Mouse (Mus musculus): ENCODE data around the gene Tnnt2. TPM values are rescaled to one million over a fixed set of nuclear protein-coding genes. Genes with fewer than 3 reads are reported as not detected.

Gene Tnnt2
- polyA plus RNA-seq, 1 experiment from 2014 or later: 0.34 TPM

DNA sequence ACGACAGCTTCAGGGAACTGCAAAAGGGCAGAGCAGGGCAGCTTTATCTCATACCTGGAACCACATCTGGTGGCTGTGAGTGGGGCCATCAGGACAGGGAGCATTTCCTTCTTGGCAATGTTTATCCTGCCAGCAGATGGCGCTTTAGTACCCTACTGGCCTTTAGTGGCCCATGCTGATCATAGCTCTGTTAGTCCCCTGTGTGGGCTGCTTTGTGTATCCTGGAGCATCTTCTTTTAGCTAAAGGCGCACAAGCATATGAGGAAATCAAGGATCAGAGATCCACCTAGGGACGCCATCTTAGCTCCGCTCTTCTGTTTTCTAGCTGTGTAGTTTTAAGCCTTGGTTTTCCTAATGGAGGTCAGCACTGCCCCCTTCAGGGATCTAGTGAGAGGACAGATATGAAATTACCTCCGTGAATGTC is 11.0 kb downstream of the Tnnt2 start:
- Histone ChIP-seq H3K36me3 (ENCODE audit: control insufficient read depth, insufficient read depth, low read length) (no peaks in the 10 kb centered on the region), H3K27ac (replicated peaks; ENCODE audit: low read depth, low read length) (no peak overlapping the region), H3K9me3 (ENCODE audit: control insufficient read depth, low read length) (no peaks in the 10 kb centered on the region), H3K4me3 (replicated peaks; ENCODE audit: low read depth, low read length) (no peak overlapping the region), H3K4me1 (ENCODE audit: control insufficient read depth, insufficient read depth, low read length) (peaks cover 3% of the 10 kb centered on the region), H3K9ac (replicated peaks; ENCODE audit: low read length) (no peak overlapping the region), H3K27me3 (ENCODE audit: control insufficient read depth, insufficient read depth, low read length) (no peaks in the 10 kb centered on the region), H3K4me2 (ENCODE audit: low read length) (no peak overlapping the region)
- 27% methylated on average over 6 of the region's 6 CpGs for WGBS
- DNase-seq: peak; percentile 69
- no peak for ATAC-seq (ENCODE audit: low FRiP score, low TSS enrichment)

DNA sequence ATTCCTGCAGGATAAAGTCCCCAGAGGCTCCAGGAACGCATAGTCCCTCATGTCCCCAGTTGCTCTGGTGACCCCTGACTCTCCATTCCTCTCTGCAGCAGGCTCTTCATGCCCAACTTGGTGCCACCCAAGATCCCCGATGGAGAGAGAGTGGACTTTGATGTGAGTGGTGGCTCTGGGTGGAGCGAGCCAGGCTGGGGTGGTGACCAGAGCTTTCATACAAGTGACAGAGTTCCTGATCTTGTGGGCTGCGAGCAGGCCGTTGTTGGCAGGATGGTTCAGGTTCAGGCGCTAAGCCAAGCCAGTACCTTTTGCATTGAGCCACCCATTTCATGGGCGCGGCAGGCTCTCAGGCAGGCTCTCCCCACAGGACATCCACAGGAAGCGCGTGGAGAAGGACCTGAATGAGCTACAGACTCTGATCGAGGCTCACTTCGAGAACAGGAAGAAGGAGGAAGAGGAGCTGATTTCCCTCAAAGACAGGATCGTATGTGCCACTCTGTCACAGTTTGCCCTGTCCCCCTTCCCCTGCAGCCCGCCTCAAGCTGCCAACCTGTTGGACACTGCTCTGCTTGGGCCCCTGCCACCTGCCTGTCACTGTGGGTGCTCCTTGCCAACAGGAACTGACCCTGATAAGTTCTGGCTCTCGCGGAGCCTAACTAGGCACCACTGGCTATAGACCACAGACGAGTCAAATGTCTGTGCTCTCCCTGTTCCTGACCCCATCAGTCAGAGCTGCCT is 11.6 kb downstream of the Tnnt2 start:
- H3K4me3 ChIP-seq (replicated peaks; ENCODE audit: low read depth, low read length): no peak overlapping the region
- ATAC-seq (ENCODE audit: low FRiP score, low TSS enrichment) (no peak), DNase-seq (no peak)
- no peaks in the 10 kb centered on the region for H3K27me3 ChIP-seq (ENCODE audit: control insufficient read depth, insufficient read depth, low read length)
- H3K27ac ChIP-seq (replicated peaks; ENCODE audit: low read depth, low read length): no peak overlapping the region
- 88% methylated on average over 17 of the region's 17 CpGs for WGBS
- H3K36me3 ChIP-seq (ENCODE audit: control insufficient read depth, insufficient read depth, low read length): no peaks in the 10 kb centered on the region
- no peaks in the 10 kb centered on the region for H3K9me3 ChIP-seq (ENCODE audit: control insufficient read depth, low read length)
- no peak overlapping the region for H3K9ac ChIP-seq (replicated peaks; ENCODE audit: low read length)
- peaks cover 7% of the 10 kb centered on the region for H3K4me1 ChIP-seq (ENCODE audit: control insufficient read depth, insufficient read depth, low read length)
- H3K4me2 ChIP-seq (ENCODE audit: low read length): no peak overlapping the region

DNA sequence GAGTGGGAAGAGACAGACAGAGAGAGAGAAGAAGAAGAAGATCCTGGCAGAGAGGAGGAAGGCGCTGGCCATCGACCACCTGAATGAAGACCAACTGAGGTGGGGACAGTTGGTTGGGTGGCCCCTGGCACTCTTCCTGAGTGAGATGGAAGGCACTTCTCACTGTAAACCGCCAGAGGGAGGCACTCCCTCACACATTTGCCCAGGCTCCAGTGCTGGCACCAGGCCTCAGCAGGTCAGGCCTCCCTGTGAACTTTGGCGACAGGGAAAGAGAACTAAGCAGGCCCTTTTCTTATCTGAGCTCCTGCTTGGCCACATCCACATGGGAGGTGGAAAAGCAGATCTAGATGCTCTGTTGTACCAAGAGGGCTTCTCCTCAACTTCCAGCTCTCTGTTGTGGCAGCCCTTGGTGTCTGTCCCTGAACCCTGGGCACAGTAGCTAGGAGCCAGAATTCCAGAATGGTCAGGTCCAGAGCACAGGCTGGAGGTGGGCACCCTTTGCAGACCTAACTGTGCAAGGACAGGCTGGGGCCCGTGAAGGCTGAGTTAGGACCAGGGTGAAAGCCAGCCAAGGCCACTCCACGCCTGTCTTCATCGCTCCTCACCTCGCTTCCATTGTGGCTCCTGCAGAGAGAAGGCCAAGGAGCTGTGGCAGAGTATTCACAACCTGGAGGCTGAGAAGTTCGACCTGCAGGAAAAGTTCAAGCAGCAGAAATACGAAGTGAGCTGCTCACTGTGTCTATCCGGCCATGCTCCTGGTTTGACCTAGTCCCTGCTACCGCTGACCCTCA is 14.8 kb downstream of the Tnnt2 start:
- H3K27me3 ChIP-seq (ENCODE audit: control insufficient read depth, insufficient read depth, low read length): no peaks in the 10 kb centered on the region
- no peak overlapping the region for H3K4me3 ChIP-seq (replicated peaks; ENCODE audit: low read depth, low read length)
- H3K27ac ChIP-seq (replicated peaks; ENCODE audit: low read depth, low read length): no peak overlapping the region
- DNase-seq (peak; percentile 40), ATAC-seq (ENCODE audit: low FRiP score, low TSS enrichment) (no peak)
- 73% methylated on average over 12 of the region's 12 CpGs for WGBS
- H3K9ac ChIP-seq (replicated peaks; ENCODE audit: low read length): no peak overlapping the region
- H3K4me1 ChIP-seq (ENCODE audit: control insufficient read depth, insufficient read depth, low read length): peaks cover 7% of the 10 kb centered on the region
- no peak overlapping the region for H3K4me2 ChIP-seq (ENCODE audit: low read length)
- no peaks in the 10 kb centered on the region for H3K9me3 ChIP-seq (ENCODE audit: control insufficient read depth, low read length)
- no peaks in the 10 kb centered on the region for H3K36me3 ChIP-seq (ENCODE audit: control insufficient read depth, insufficient read depth, low read length)

DNA sequence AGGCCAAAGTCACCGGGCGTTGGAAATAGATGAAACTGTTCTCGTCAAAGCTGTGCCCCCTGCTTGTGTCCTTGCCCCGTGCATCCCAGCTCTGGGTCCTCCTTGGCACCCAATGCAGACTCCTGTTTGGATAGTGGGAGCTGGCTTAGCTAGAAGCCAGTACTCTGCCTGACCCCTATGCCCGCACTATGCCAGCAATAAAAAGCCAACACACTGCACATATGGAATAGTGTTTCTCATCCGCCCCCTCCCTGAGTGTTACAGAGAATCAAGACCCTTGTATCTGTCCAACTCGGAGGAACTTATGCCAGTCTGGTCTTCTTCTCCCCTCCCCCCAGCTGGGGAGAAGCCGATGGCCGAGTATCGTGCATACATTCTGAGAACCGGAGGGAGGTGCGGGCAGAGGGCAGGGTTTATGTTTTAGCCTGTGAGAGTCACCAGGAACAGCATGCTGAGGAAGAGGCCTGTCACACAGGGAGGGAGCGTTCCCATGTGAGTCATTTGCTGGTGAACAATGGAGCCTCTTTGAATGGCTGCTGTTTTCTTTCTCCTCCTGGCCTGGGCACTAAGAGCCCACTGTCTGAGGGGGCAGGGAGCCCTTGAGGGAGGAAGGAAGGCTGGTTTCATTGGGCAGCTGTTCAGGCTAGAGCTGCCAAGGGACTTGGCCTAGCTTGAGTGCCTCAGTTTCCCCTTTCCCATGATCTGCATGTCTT is 16.0 kb downstream of the Tnnt2 start:
- H3K4me3 ChIP-seq (replicated peaks; ENCODE audit: low read depth, low read length): no peak overlapping the region
- 46% methylated on average over 13 of the region's 13 CpGs for whole genome bisulfite sequencing
- H3K27me3 ChIP-seq (ENCODE audit: control insufficient read depth, insufficient read depth, low read length): no peaks in the 10 kb centered on the region
- DNase-seq (peak; percentile 38), ATAC-seq (ENCODE audit: low FRiP score, low TSS enrichment) (no peak)
- no peaks in the 10 kb centered on the region for H3K9me3 ChIP-seq (ENCODE audit: control insufficient read depth, low read length)
- H3K36me3 ChIP-seq (ENCODE audit: control insufficient read depth, insufficient read depth, low read length): no peaks in the 10 kb centered on the region
- H3K4me2 ChIP-seq (ENCODE audit: low read length): no peak overlapping the region
- H3K9ac ChIP-seq (replicated peaks; ENCODE audit: low read length): no peak overlapping the region
- no peak overlapping the region for H3K27ac ChIP-seq (replicated peaks; ENCODE audit: low read depth, low read length)
- H3K4me1 ChIP-seq (ENCODE audit: control insufficient read depth, insufficient read depth, low read length): peaks cover 7% of the 10 kb centered on the region

DNA sequence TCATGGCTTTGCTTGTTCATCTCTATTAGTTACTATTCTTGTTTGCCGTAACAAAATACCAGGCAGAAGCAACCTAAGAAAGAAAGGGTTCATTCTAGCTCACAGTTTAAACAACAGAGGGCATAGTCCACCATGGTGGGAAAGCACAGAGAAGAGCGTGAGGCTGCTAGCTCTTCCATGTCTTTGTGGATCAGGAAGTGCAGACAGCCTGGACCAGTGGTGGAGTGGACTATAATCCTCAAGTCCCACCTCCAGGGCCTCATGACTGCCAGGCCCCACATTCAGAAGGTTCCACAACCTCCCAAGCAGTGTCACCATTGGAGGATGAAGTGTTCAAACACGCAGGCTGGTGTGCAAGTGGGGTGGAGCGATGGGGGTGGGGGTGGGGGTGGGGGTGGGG is 17.0 kb downstream of the Tnnt2 start:
- no peaks in the 10 kb centered on the region for H3K27me3 ChIP-seq (ENCODE audit: control insufficient read depth, insufficient read depth, low read length)

DNA sequence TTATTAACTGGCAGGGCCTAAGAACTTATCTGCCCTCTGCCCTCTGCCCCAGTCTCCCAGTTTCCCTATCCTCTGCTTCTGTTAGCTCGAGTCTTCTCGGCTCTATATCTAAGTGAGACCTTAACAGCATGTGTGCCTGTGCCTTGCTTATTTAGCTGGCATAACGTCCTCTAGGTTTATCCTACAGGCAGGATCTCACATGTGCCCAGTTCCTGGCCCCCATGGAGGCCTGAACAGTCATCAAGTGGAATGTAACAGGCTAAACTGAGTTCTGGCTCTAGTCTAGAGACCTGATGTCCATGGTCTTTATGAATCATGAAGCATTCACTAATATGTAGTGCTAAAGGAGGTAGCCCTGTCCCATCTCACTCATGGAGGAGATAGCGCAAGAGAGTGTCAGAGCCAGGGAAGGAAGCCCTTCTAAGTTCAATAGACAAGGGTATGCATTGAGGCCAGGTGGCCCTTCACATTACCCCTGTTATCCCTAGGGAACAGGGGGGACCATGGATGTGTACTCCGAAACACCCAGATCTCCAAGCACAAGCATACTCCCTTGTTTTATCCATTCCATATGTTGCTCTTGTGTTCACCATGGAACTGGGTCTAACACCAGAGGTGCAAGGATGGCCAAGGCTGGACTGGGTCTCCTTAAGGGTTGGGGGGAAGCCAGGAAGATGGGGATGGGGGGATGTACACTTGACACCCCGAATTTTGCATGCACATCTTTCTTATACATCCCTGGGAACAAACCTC is 18.6 kb downstream of the Tnnt2 start:
- no peaks in the 10 kb centered on the region for H3K9me3 ChIP-seq (ENCODE audit: control insufficient read depth, low read length)
- no peak overlapping the region for H3K9ac ChIP-seq (replicated peaks; ENCODE audit: low read length)
- no peak overlapping the region for H3K4me3 ChIP-seq (replicated peaks; ENCODE audit: low read depth, low read length)
- H3K27ac ChIP-seq (replicated peaks; ENCODE audit: low read depth, low read length): no peak overlapping the region
- H3K27me3 ChIP-seq (ENCODE audit: control insufficient read depth, insufficient read depth, low read length): no peaks in the 10 kb centered on the region
- no peak for DNase-seq
- ATAC-seq (ENCODE audit: low FRiP score, low TSS enrichment): no peak
- WGBS: 90% methylated on average over 6 of the region's 6 CpGs
- peaks cover 7% of the 10 kb centered on the region for H3K4me1 ChIP-seq (ENCODE audit: control insufficient read depth, insufficient read depth, low read length)
- no peaks in the 10 kb centered on the region for H3K36me3 ChIP-seq (ENCODE audit: control insufficient read depth, insufficient read depth, low read length)
- H3K4me2 ChIP-seq (ENCODE audit: low read length): no peak overlapping the region

More for the DNA sequence above, 17.0 kb downstream of the Tnnt2 start:
- H3K4me3 ChIP-seq (replicated peaks; ENCODE audit: low read depth, low read length): no peak overlapping the region
- H3K9me3 ChIP-seq (ENCODE audit: control insufficient read depth, low read length): no peaks in the 10 kb centered on the region
- no peaks in the 10 kb centered on the region for H3K36me3 ChIP-seq (ENCODE audit: control insufficient read depth, insufficient read depth, low read length)
- no peak overlapping the region for H3K9ac ChIP-seq (replicated peaks; ENCODE audit: low read length)
- ATAC-seq (ENCODE audit: low FRiP score, low TSS enrichment): no peak
- peaks cover 7% of the 10 kb centered on the region for H3K4me1 ChIP-seq (ENCODE audit: control insufficient read depth, insufficient read depth, low read length)
- DNase-seq: no peak
- no peak overlapping the region for H3K27ac ChIP-seq (replicated peaks; ENCODE audit: low read depth, low read length)
- 93% methylated on average over 4 of the region's 4 CpGs for WGBS
- no peak overlapping the region for H3K4me2 ChIP-seq (ENCODE audit: low read length)

DNA sequence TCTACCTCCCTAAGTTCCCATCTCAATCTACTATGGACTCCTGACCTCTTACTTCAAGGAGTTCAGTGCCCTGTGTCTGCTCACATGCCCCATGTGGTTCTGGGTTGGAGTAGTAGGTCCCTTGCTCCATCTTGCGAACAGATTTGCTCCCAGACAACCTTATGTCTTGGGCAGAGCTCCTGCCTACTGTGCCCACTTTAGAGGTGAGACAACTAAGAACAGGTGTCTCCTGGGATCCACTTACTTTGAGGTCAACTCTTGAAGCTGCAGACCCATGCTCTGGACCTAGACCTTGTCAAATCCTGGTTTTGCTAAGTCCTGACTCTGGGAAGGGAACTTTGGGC is 19.2 kb downstream of the Tnnt2 start:
- no peaks in the 10 kb centered on the region for H3K27me3 ChIP-seq (ENCODE audit: control insufficient read depth, insufficient read depth, low read length)
- WGBS: 97% methylated on average over 1 of the region's 1 CpGs
- ATAC-seq (ENCODE audit: low FRiP score, low TSS enrichment) (no peak), DNase-seq (no peak)
- H3K9ac ChIP-seq (replicated peaks; ENCODE audit: low read length): no peak overlapping the region
- H3K27ac ChIP-seq (replicated peaks; ENCODE audit: low read depth, low read length): no peak overlapping the region
- peaks cover 7% of the 10 kb centered on the region for H3K4me1 ChIP-seq (ENCODE audit: control insufficient read depth, insufficient read depth, low read length)
- H3K9me3 ChIP-seq (ENCODE audit: control insufficient read depth, low read length): no peaks in the 10 kb centered on the region
- H3K4me2 ChIP-seq (ENCODE audit: low read length): no peak overlapping the region
- no peak overlapping the region for H3K4me3 ChIP-seq (replicated peaks; ENCODE audit: low read depth, low read length)
- no peaks in the 10 kb centered on the region for H3K36me3 ChIP-seq (ENCODE audit: control insufficient read depth, insufficient read depth, low read length)

DNA sequence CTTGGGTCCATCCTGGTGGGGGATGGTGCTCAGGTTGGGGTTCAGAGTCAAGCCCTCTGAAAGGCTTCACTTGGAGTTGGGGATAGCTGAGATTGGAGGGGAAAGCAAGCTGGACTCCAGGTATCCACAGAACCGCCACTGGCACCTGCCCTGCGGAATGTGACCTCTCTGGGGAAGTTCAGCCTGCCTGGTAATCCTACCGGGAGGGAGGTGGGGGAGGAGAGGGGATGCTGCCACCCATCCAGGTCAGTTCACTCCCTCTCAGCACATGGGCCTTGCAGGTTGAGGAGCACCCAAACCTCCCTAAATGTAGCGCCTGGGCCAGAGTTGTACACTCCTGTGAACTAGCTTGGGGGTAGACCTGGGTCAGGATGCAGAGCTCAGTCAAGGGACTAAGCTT is 19.9 kb downstream of the Tnnt2 start:
- Histone ChIP-seq H3K27me3 (ENCODE audit: control insufficient read depth, insufficient read depth, low read length) (no peaks in the 10 kb centered on the region), H3K4me2 (ENCODE audit: low read length) (no peak overlapping the region), H3K4me1 (ENCODE audit: control insufficient read depth, insufficient read depth, low read length) (peaks cover 7% of the 10 kb centered on the region), H3K9me3 (ENCODE audit: control insufficient read depth, low read length) (no peaks in the 10 kb centered on the region), H3K4me3 (replicated peaks; ENCODE audit: low read depth, low read length) (no peak overlapping the region), H3K27ac (replicated peaks; ENCODE audit: low read depth, low read length) (no peak overlapping the region), H3K9ac (replicated peaks; ENCODE audit: low read length) (no peak overlapping the region), H3K36me3 (ENCODE audit: control insufficient read depth, insufficient read depth, low read length) (no peaks in the 10 kb centered on the region)
- ATAC-seq (ENCODE audit: low FRiP score, low TSS enrichment) (no peak), DNase-seq (no peak)
- WGBS: 73% methylated on average over 4 of the region's 4 CpGs
